19 mouse cellular contexts compared by ENCODE assay signal in genomic region chr11:90352696-90353095, GRCm38 (mm10). TPM values are rescaled to one million over a fixed set of nuclear protein-coding genes. Genes with fewer than 3 reads are reported as not detected.
"Had no signal": no experiment of that assay in that cellular context is flagged by ENCODE, and none has a peak within 500 bp of the region (broad histone marks: within the 10 kb centered on the region; RNA-seq: fewer than 3 reads in every experiment).

No protein-coding gene starts in this region.

- H3K36me3 ChIP-seq: limb, embryonic 12.5 days; limb, embryonic 15.5 days; midbrain, embryonic 12.5 days; midbrain, embryonic 15.5 days; neural tube, embryonic 13.5 days; stomach, embryonic 15.5 days had no signal

- DNase-seq: kidney, postnatal 14 days; layer of hippocampus, postnatal 36 days; left cerebral cortex, postnatal 4 days; liver, postnatal 0 days; lung, embryonic 14.5 days; retina, postnatal 1 day; right cerebral cortex, postnatal 25 days; spleen, adult 18-20 months; thymus, postnatal 25 days had no signal

- H3K4me3 ChIP-seq: left cerebral cortex, adult 2 months; limb, embryonic 12.5 days; limb, embryonic 15.5 days; midbrain, embryonic 12.5 days; midbrain, embryonic 15.5 days; neural tube, embryonic 13.5 days; stomach, embryonic 15.5 days had no signal

- H3K27ac ChIP-seq: left cerebral cortex, adult 2 months; limb, embryonic 12.5 days; limb, embryonic 15.5 days; liver, embryonic 14.5 days; macrophage; midbrain, embryonic 12.5 days; midbrain, embryonic 15.5 days; neural tube, embryonic 13.5 days; stomach, embryonic 15.5 days had no signal

- H3K27me3 ChIP-seq: limb, embryonic 12.5 days; limb, embryonic 15.5 days; midbrain, embryonic 15.5 days; neural tube, embryonic 13.5 days; stomach, embryonic 15.5 days had no signal

RNA-seq across cellular contexts. Expression of gene Hlf, which starts 38.0 kb away (rescaled TPM):
- total RNA-seq: neutrophil, adult 5-6 weeks had no signal
